Mouse (Mus musculus): ENCODE data around the gene Aadacl3. TPM values are rescaled to one million over a fixed set of nuclear protein-coding genes. Genes with fewer than 3 reads are reported as not detected.

Aadacl3 gene
- polyA plus RNA-seq, 1 experiment = not detected

- Histone ChIP-seq H3K4me1 (ENCODE audit: control insufficient read depth, insufficient read depth, low read length) (no peaks in the 10 kb centered on the region), H3K4me3 (replicated peaks; ENCODE audit: control insufficient read depth, low read depth, low read length) (no peak overlapping the region), H3K27ac (ENCODE audit: control insufficient read depth, insufficient read depth, low read depth, low read length, poor library complexity) (no peak overlapping the region)
- 4% methylated on average over 17 of the region's 17 CpGs for WGBS
- TF ChIP-seq POLR2A (IDR thresholded peaks at IDR 0.05; ENCODE audit: borderline replicate concordance, control insufficient read depth, low read depth, low read length) (no peak), CTCF (IDR thresholded peaks at IDR 0.05; ENCODE audit: control insufficient read depth, insufficient read depth, low read length) (no peak)
Observed at GRCm38 (mm10) chr4:144404456-144405086, 59.0 kb downstream of the Aadacl3 start.

Other genes starting within 250 kb of the Aadacl3 start
- gene Pramel5, start 183.3 kb downstream of the Aadacl3 start, polyA plus RNA-seq (2011; ENCODE audit: insufficient read depth, insufficient read length, low replicate concordance, missing spikeins) = not detected in 2 replicates
- not detected in 2 replicates for gene Gm13128, start 133.5 kb downstream of the Aadacl3 start, polyA plus RNA-seq (2011; ENCODE audit: insufficient read depth, insufficient read length, low replicate concordance, missing spikeins)
- gene Gm13119, start 105.8 kb downstream of the Aadacl3 start, polyA plus RNA-seq (2011; ENCODE audit: insufficient read depth, insufficient read length, low replicate concordance, missing spikeins) = not detected in 2 replicates
- not detected in 2 replicates for gene Pramef20, start 85.8 kb downstream of the Aadacl3 start, polyA plus RNA-seq (2011; ENCODE audit: insufficient read depth, insufficient read length, low replicate concordance, missing spikeins)
- gene Pramef12, start 55.3 kb downstream of the Aadacl3 start, polyA plus RNA-seq (2011; ENCODE audit: insufficient read depth, insufficient read length, low replicate concordance, missing spikeins) = 2.0 TPM in 1 of 2 replicates, not detected in the other
- not detected in 2 replicates for gene 1700012P22Rik, start 25.0 kb downstream of the Aadacl3 start, polyA plus RNA-seq (2011; ENCODE audit: insufficient read depth, insufficient read length, low replicate concordance, missing spikeins)
- gene Gm9944, start 10.4 kb downstream of the Aadacl3 start, polyA plus RNA-seq (2011; ENCODE audit: insufficient read depth, insufficient read length, low replicate concordance, missing spikeins) = not detected in 2 replicates
- not detected in 2 replicates for gene 9430007A20Rik, start 56.1 kb upstream of the Aadacl3 start, polyA plus RNA-seq (2011; ENCODE audit: insufficient read depth, insufficient read length, low replicate concordance, missing spikeins)
- not detected in 2 replicates for gene Gm13124, start 101.4 kb upstream of the Aadacl3 start, polyA plus RNA-seq (2011; ENCODE audit: insufficient read depth, insufficient read length, low replicate concordance, missing spikeins)
- not detected in 2 replicates for gene Aadacl4, start 150.0 kb upstream of the Aadacl3 start, polyA plus RNA-seq (2011; ENCODE audit: insufficient read depth, insufficient read length, low replicate concordance, missing spikeins)
- not detected in 2 replicates for gene Gm436, start 222.6 kb upstream of the Aadacl3 start, polyA plus RNA-seq (2011; ENCODE audit: insufficient read depth, insufficient read length, low replicate concordance, missing spikeins)